Comparison of ENCODE assay signal across 15 mouse cellular contexts in genomic region chr6:71074789-71075191, GRCm38 (mm10).
DNase-seq lines count a peak whose midpoint lies in the region; ATAC-seq lines count a peak whose summit lies in the region.
"Had no signal": no experiment of that assay in that cellular context is flagged by ENCODE, and none has a peak within 500 bp of the region (broad histone marks: within the 10 kb centered on the region; RNA-seq: fewer than 3 reads in every experiment).

No protein-coding gene starts in this region.

- no peaks in the 10 kb centered on the region for H3K27me3 ChIP-seq in embryonic facial prominence, embryonic 11.5 days (ENCODE audit: control insufficient read depth, insufficient read depth, low read length)
- no peaks in the 10 kb centered on the region for H3K27me3 ChIP-seq in embryonic facial prominence, embryonic 10.5 days (replicated peaks; ENCODE audit: low read depth, poor library complexity, severe bottlenecking)
- H3K27me3 ChIP-seq in limb, embryonic 13.5 days = no peaks in the 10 kb centered on the region
- H3K27me3 ChIP-seq: megakaryocyte, embryonic 14.5 days had no signal

- no peak overlapping the region for H3K4me3 ChIP-seq in embryonic facial prominence, embryonic 11.5 days (ENCODE audit: low read depth, low read length)
- no peak overlapping the region for H3K4me3 ChIP-seq in embryonic facial prominence, embryonic 10.5 days
- no peak overlapping the region for H3K4me3 ChIP-seq in limb, embryonic 13.5 days
- H3K4me3 ChIP-seq: heart, embryonic 12.5 days; left cerebral cortex, adult 2 months; megakaryocyte, embryonic 14.5 days had no signal

- WGBS in embryonic facial prominence, embryonic 11.5 days = 22% methylated on average over 5 of the region's 5 CpGs
- 35% methylated on average over 5 of the region's 5 CpGs for WGBS in embryonic facial prominence, embryonic 10.5 days
- 14% methylated on average over 5 of the region's 5 CpGs for WGBS in limb, embryonic 13.5 days

- intact Hi-C loops in heart, postnatal 14 days (cut with DNase I) = no loop called here

- DNase-seq in embryonic facial prominence, embryonic 11.5 days (ENCODE audit: low spot score) = peak; percentile 59
- no peak for DNase-seq in embryonic facial prominence, embryonic 10.5 days (ENCODE audit: low spot score)
- DNase-seq in right cerebral cortex, postnatal 10 days (ENCODE audit: low spot score in 2 of 2) = peak; percentile 38 to 64
- DNase-seq in right cerebral cortex, postnatal 14 days = no peak
- no peak for DNase-seq in kidney, adult 18-20 months
- DNase-seq in cerebellum, adult 11-12 months = no peak
- no peak for DNase-seq in heart, postnatal 14 days
- DNase-seq: cerebellum, adult 9-10 months; gastrocnemius, postnatal 10 days; kidney, postnatal 25 days; lung, adult 18-20 months had no signal

- ATAC-seq in embryonic facial prominence, embryonic 11.5 days (replicated peaks; ENCODE audit: insufficient number of reproducible peaks, low FRiP score, low TSS enrichment, low read depth) = no peak
- ATAC-seq in limb, embryonic 13.5 days (ENCODE audit: low FRiP score, low read depth) = peak; percentile 95

- H3K36me3 ChIP-seq in embryonic facial prominence, embryonic 11.5 days (replicated peaks; ENCODE audit: control insufficient read depth, insufficient read depth, low read depth, low read length) = no peaks in the 10 kb centered on the region
- no peaks in the 10 kb centered on the region for H3K36me3 ChIP-seq in embryonic facial prominence, embryonic 10.5 days (replicated peaks)
- H3K36me3 ChIP-seq in limb, embryonic 13.5 days = no peaks in the 10 kb centered on the region
- H3K36me3 ChIP-seq: heart, embryonic 12.5 days had no signal

- H3K4me1 ChIP-seq in embryonic facial prominence, embryonic 11.5 days (ENCODE audit: control insufficient read depth, insufficient read depth, low read length) = no peaks in the 10 kb centered on the region
- H3K4me1 ChIP-seq in embryonic facial prominence, embryonic 10.5 days = peaks cover 10% of the 10 kb centered on the region
- peaks cover 14% of the 10 kb centered on the region for H3K4me1 ChIP-seq in limb, embryonic 13.5 days
- H3K4me1 ChIP-seq: heart, embryonic 12.5 days; megakaryocyte, embryonic 14.5 days had no signal

- no peak overlapping the region for H3K27ac ChIP-seq in embryonic facial prominence, embryonic 11.5 days (replicated peaks; ENCODE audit: low read depth, low read length)
- no peak overlapping the region for H3K27ac ChIP-seq in embryonic facial prominence, embryonic 10.5 days (replicated peaks)
- peak overlapping the region; percentile 80 for H3K27ac ChIP-seq in limb, embryonic 13.5 days
- H3K27ac ChIP-seq: left cerebral cortex, adult 2 months had no signal

- no peak overlapping the region for H3K9ac ChIP-seq in embryonic facial prominence, embryonic 11.5 days (replicated peaks; ENCODE audit: low read length)
- H3K9ac ChIP-seq in limb, embryonic 13.5 days = no peak overlapping the region
- H3K9ac ChIP-seq: heart, embryonic 12.5 days had no signal

- H3K9me3 ChIP-seq in embryonic facial prominence, embryonic 11.5 days (replicated peaks; ENCODE audit: control insufficient read depth, low read length) = no peaks in the 10 kb centered on the region
- no peaks in the 10 kb centered on the region for H3K9me3 ChIP-seq in embryonic facial prominence, embryonic 10.5 days
- H3K9me3 ChIP-seq in limb, embryonic 13.5 days = no peaks in the 10 kb centered on the region
- H3K9me3 ChIP-seq: heart, embryonic 12.5 days had no signal

- no peak overlapping the region for H3K4me2 ChIP-seq in embryonic facial prominence, embryonic 11.5 days (ENCODE audit: low read depth, low read length)
- H3K4me2 ChIP-seq in limb, embryonic 13.5 days (replicated peaks) = no peak overlapping the region
- H3K4me2 ChIP-seq: heart, embryonic 12.5 days had no signal

Comparison
In these comparisons a context has a peak if more than half of its experiments do, and no peak if none do; other contexts are left out.
1. DNase-seq: peak in embryonic facial prominence, embryonic 11.5 days (single experiment) and right cerebral cortex, postnatal 10 days (2 of 2); none in embryonic facial prominence, embryonic 10.5 days (single experiment), right cerebral cortex, postnatal 14 days (single experiment), kidney, adult 18-20 months (single experiment), cerebellum, adult 11-12 months (single experiment) and heart, postnatal 14 days (0 of 2).